Mouse (Mus musculus): ENCODE data around the gene Cdk5r2. TPM values are rescaled to one million over a fixed set of nuclear protein-coding genes. Genes with fewer than 3 reads are reported as not detected.
A peak's percentile ranks its signal among the peaks of the same experiment; 100 is the strongest.

Cdk5r2 gene
- polyA plus RNA-seq, 1 experiment from 2014 or later = 2.4 TPM

DNA sequence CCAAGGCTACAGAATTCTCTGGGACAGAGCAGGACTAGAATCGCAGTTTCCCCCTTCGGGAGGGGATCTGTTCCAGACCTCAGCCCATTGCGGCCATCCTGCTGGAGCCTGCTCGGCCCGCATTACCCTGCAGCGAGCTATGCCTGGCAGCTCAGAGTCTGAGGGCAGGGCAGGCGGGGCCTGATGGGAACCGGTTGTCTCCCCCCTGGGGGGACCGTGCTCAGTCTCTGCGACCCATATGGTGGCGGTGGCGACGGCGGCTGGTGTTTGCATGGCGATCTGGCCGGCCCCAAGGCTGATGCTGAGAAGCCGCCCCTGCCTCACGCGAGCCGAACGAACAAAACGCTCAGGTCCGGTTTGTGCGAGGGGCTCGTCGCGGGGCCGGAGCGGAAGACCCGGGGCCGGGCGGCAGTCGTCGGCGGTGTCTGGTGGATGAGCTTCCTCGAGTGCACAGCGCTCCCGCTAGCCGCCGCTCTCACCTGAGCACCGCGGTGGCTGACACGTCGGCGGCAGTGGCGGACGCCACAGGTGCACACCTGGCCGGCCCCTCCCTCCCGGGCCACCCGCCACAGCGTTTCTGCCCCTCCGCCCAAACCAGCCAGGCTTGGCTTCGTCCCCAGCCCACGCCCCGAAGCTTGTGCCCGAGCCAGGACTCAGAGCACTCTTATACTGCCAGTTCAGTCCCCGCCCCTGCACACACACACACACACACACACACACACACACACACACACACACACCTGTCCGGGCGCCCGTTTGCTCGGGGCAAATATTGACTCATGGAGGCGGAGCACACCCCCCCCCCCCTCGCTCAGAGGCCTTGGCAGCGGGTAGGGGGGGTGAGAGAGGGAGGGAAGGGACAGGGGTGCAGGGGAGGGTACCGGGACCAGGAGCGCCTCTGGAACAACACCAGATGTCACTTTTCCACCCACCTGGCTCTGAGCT, 45.9 kb downstream of the Cdk5r2 start:
- Histone ChIP-seq H3K9ac (replicated peaks) (peak overlapping the region; percentile 40; the same call in 1 of the 2 replicates), H3K9me3 (no peaks in the 10 kb centered on the region), H3K27ac (replicated peaks) (no peak overlapping the region), H3K4me2 (replicated peaks) (peak overlapping the region; percentile 64), H3K4me3 (peak overlapping the region; percentile 36), H3K36me3 (no peaks in the 10 kb centered on the region), H3K27me3 (peaks cover 70% of the 10 kb centered on the region), H3K4me1 (peaks cover 19% of the 10 kb centered on the region)
- under 1% methylated on average over 65 of the region's 66 CpGs for WGBS
- ATAC-seq (replicated peaks) = no peak

DNA sequence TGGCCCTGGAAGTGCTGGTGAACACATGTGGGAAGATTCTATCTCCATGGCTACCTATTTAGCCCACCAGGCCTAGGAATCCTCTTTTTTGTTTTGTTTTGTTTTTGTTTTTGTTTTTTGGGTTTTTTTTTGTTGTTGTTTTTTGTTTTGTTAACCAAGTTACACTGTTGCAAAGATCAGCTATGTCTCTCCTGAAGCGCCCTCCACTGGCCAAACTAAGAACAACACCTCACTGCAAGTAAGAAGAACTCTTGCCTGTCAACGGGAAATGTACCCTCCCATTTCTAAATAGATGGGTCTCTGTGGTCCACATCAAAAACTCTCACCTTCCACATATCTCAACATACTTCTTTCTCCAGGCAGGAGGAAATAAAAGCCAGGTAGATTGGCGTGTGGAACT, 47.0 kb downstream of the Cdk5r2 start:
- 6% methylated on average over 3 of the region's 3 CpGs for WGBS
- Histone ChIP-seq H3K4me3 (no peak overlapping the region), H3K4me1 (peaks cover 19% of the 10 kb centered on the region), H3K27me3 (peaks cover 59% of the 10 kb centered on the region), H3K27ac (replicated peaks) (no peak overlapping the region), H3K4me2 (replicated peaks) (no peak overlapping the region), H3K36me3 (no peaks in the 10 kb centered on the region), H3K9me3 (no peaks in the 10 kb centered on the region), H3K9ac (replicated peaks) (no peak overlapping the region)
- ATAC-seq (replicated peaks) = no peak

DNA sequence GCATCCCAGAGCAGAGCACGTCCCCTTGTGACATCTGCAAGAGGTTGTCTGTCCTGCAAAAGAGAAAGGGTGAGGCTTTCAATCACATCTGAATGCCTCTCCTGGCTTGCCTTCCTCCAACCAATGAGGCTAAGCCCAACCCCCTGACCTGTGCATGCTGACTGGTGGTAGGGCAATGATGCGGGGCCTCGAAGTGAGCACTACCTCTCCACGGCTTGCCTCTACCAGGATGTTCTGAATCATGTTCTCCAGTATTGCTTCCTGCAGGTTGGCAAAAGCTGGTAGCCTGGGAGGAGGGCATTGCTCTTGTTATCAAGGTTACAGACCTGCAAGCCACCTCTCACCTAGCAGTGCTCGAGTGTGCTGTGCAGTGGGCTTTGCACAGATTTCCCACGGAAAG, 47.5 kb downstream of the Cdk5r2 start:
- H3K9ac ChIP-seq (replicated peaks) = no peak overlapping the region
- no peaks in the 10 kb centered on the region for H3K36me3 ChIP-seq
- peaks cover 55% of the 10 kb centered on the region for H3K27me3 ChIP-seq
- no peaks in the 10 kb centered on the region for H3K9me3 ChIP-seq
- 21% methylated on average over 6 of the region's 6 CpGs for WGBS
- no peak overlapping the region for H3K27ac ChIP-seq (replicated peaks)
- H3K4me3 ChIP-seq = no peak overlapping the region
- ATAC-seq (replicated peaks) = no peak
- H3K4me1 ChIP-seq = peaks cover 19% of the 10 kb centered on the region
- H3K4me2 ChIP-seq (replicated peaks) = no peak overlapping the region

MicroRNAs encoded within 50 kb of the gene (microRNA counts, 519-probe panel; counts per million panel counts)
- microRNA mmu-miR-375 = not detected

Small RNA genes within 50 kb of the gene (microRNA-seq; reads per million reads assigned to microRNA genes)
- gene Mir375 = 229 reads per million, percentile 64 among the genes with 10 or more reads in this experiment

Other genes starting within 250 kb of the Cdk5r2 start
- 15.3 and 16.1 TPM in 2 replicates for gene Ttll4, start 193.2 kb upstream of the Cdk5r2 start, polyA plus RNA-seq (2015; fragmentation: Nextera tagmentation; extraction: Ambion mirVana)
- 0.91 and 1.6 TPM in 2 replicates for gene Cyp27a1, start 141.4 kb upstream of the Cdk5r2 start, polyA plus RNA-seq (2015; fragmentation: Nextera tagmentation; extraction: Ambion mirVana)
- gene Prkag3, start 105.7 kb upstream of the Cdk5r2 start, polyA plus RNA-seq (2015; fragmentation: Nextera tagmentation; extraction: Ambion mirVana) = not detected in 2 replicates
- 2.2 and 2.3 TPM in 2 replicates for gene Wnt6, start 83.0 kb upstream of the Cdk5r2 start, polyA plus RNA-seq (2015; fragmentation: Nextera tagmentation; extraction: Ambion mirVana)
- gene Wnt10a, start 63.4 kb upstream of the Cdk5r2 start, polyA plus RNA-seq (2015; fragmentation: Nextera tagmentation; extraction: Ambion mirVana) = 0.50 and 0.80 TPM in 2 replicates
- gene Fev, start 30.5 kb downstream of the Cdk5r2 start, polyA plus RNA-seq (2015; fragmentation: Nextera tagmentation; extraction: Ambion mirVana) = 0.46 TPM in 1 of 2 replicates, not detected in the other
- not detected in 2 replicates for gene Cryba2, start 38.2 kb downstream of the Cdk5r2 start, polyA plus RNA-seq (2015; fragmentation: Nextera tagmentation; extraction: Ambion mirVana)
- gene Cfap65, start 80.7 kb downstream of the Cdk5r2 start, polyA plus RNA-seq (2015; fragmentation: Nextera tagmentation; extraction: Ambion mirVana) = 0.59 and 0.67 TPM in 2 replicates
- gene Ihh, start 96.7 kb downstream of the Cdk5r2 start, polyA plus RNA-seq (2015; fragmentation: Nextera tagmentation; extraction: Ambion mirVana) = 0.09 and 0.22 TPM in 2 replicates